9 mouse cellular contexts compared by ENCODE assay signal in the genomic region with DNA sequence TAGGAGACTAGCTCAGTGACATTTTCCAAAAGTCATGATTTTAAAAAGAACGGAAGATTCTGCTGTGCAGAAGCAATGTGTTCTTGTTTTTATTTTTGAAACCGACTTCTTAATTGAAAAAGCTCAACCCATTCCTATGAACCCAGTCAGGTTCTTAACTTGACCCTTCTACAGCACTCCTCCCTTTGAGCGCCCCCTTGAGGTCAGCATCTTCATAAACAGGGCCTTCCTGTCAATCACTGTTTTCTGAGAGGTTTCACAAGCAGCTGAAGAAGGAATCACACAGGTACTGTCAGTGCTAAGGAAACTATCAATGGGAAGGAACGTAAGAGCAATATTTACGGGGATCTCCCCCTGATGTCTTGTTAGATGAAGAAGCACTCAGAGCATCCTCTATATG.
DNase-seq lines count a peak whose midpoint lies in the region; ATAC-seq lines count a peak whose summit lies in the region.
"Had no signal": no experiment of that assay in that cellular context is flagged by ENCODE, and none has a peak within 500 bp of the region (broad histone marks: within the 10 kb centered on the region; RNA-seq: fewer than 3 reads in every experiment).

No protein-coding gene starts in this region.

- peak; percentile 3 for DNase-seq in cerebellum, adult 9-11 months
- DNase-seq in cerebellum, adult 9-10 months = no peak
- DNase-seq in liver = peak; percentile 30
- no peak for DNase-seq in liver, embryonic 11.5 days (ENCODE audit: low spot score)
- DNase-seq in adipocyte (ENCODE audit: low spot score) = peak; percentile 35
- peak; percentile 70 for DNase-seq in lung, postnatal 14 days

- H3K36me3 ChIP-seq in liver, embryonic 11.5 days (ENCODE audit: control insufficient read depth, insufficient read depth, low read length) = no peaks in the 10 kb centered on the region
- H3K36me3 ChIP-seq in neural tube, embryonic 15.5 days = no peaks in the 10 kb centered on the region
- H3K36me3 ChIP-seq: limb, embryonic 13.5 days had no signal

- no peak overlapping the region for H3K27ac ChIP-seq in liver, embryonic 11.5 days (ENCODE audit: low read depth, low read length)
- no peak overlapping the region for H3K27ac ChIP-seq in neural tube, embryonic 15.5 days (replicated peaks)
- H3K27ac ChIP-seq: limb, embryonic 13.5 days had no signal

- H3K27me3 ChIP-seq in liver, embryonic 11.5 days (replicated peaks; ENCODE audit: control insufficient read depth, insufficient read depth, low read length) = no peaks in the 10 kb centered on the region
- H3K27me3 ChIP-seq in neural tube, embryonic 15.5 days (replicated peaks) = no peaks in the 10 kb centered on the region
- H3K27me3 ChIP-seq: limb, embryonic 13.5 days had no signal

- no peaks in the 10 kb centered on the region for H3K9me3 ChIP-seq in liver, embryonic 11.5 days (ENCODE audit: control insufficient read depth, low read length)
- no peaks in the 10 kb centered on the region for H3K9me3 ChIP-seq in neural tube, embryonic 15.5 days (replicated peaks)
- H3K9me3 ChIP-seq: limb, embryonic 13.5 days had no signal

- ATAC-seq in liver, embryonic 11.5 days (replicated peaks; ENCODE audit: low FRiP score) = no peak
- ATAC-seq in granulocyte monocyte progenitor cell, adult 5-6 weeks (replicated peaks; ENCODE audit: poor library complexity, severe bottlenecking) = peak; percentile 76
- ATAC-seq in neural tube, embryonic 15.5 days (ENCODE audit: low FRiP score) = no peak

- 64% methylated on average over 5 of the region's 5 CpGs for WGBS in liver, embryonic 11.5 days
- 77% methylated on average over 5 of the region's 5 CpGs for WGBS in neural tube, embryonic 15.5 days

- no peaks in the 10 kb centered on the region for H3K4me1 ChIP-seq in liver, embryonic 11.5 days (replicated peaks; ENCODE audit: control insufficient read depth, insufficient read depth, low read length)
- peaks cover 12% of the 10 kb centered on the region; the same call in 1 of the 2 replicates for H3K4me1 ChIP-seq in neural tube, embryonic 15.5 days

- H3K4me3 ChIP-seq in liver, embryonic 11.5 days (ENCODE audit: low read depth, low read length) = no peak overlapping the region
- H3K4me3 ChIP-seq in neural tube, embryonic 15.5 days (replicated peaks) = no peak overlapping the region
- H3K4me3 ChIP-seq: limb, embryonic 13.5 days had no signal

- H3K4me2 ChIP-seq in liver, embryonic 11.5 days = no peak overlapping the region
- H3K4me2 ChIP-seq in neural tube, embryonic 15.5 days = no peak overlapping the region
- H3K4me2 ChIP-seq: limb, embryonic 13.5 days had no signal

- no peak overlapping the region for H3K9ac ChIP-seq in liver, embryonic 11.5 days (ENCODE audit: low read depth, low read length)
- no peak overlapping the region for H3K9ac ChIP-seq in neural tube, embryonic 15.5 days (replicated peaks)
- H3K9ac ChIP-seq: limb, embryonic 13.5 days had no signal

Comparison
In these comparisons a context has a peak if more than half of its experiments do, and no peak if none do; other contexts are left out.
1. DNase-seq: peak in cerebellum, adult 9-11 months (single experiment), liver (single experiment), adipocyte (single experiment) and lung, postnatal 14 days (single experiment); none in cerebellum, adult 9-10 months (single experiment) and liver, embryonic 11.5 days (single experiment).